Mouse (Mus musculus) C2C12 (cell line): ENCODE measurements at regions not wholly inside any gene's neighbourhood (a gene's known extent, or its start where the extent isn't known, plus 50 kb on each side); places are given as distances from the start of the nearest gene placed in this dataset.

Experiments used
- CTCF ChIP-seq: IDR thresholded peaks from one replicate; pipeline ENCODE4 v1.5.1; 2011; ENCODE audit not compliant: control insufficient read depth, insufficient read depth, insufficient read length
- FOSL1 ChIP-seq: IDR thresholded peaks from one replicate; pipeline ENCODE4 v1.8.0; 2011; ENCODE audit warnings: mild to moderate bottlenecking, low read length; ENCODE audit not compliant: poor library complexity, insufficient read depth, severe bottlenecking

DNA sequence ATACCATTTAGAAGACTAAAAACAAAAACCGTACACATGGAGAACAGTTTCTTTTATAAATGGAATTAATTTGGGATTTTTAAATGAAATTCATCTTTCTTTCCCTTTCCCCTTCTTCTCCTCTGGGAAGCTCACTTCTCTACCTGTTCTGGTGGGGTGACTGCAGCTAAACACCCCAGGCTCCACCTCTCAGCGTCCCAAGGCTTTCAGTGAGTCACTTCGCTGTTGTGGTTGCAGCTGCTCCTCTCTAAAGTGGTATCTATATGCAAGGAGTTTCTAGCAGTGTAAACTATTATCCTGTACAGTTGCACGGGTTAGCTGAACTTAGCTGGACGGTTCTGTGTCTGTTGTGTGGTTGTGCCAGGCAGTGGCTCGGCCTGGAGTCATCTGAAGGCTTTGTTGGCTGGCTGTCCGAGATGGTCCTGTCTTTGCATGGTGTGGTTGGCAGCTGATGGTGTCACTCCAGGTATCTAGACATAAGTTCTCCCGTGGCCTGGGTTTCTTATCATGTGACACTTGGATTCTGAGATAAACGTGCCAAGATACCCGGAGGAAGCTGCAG, 64.8 kb upstream of the Slc35c1 start:
- TF ChIP-seq FOSL1 (no peak), CTCF (no peak)
